Mouse (Mus musculus) layer of hippocampus, adult 18-20 months (tissue): Measurements from ENCODE around the gene C130060K24Rik. TPM values are rescaled to one million over a fixed set of nuclear protein-coding genes. Genes with fewer than 3 reads are reported as not detected.

Source experiments
- DNase-seq, 2 experiments: peaks; one replicate each; pipeline ENCODE4 v3.0.0; 2022; ENCODE audit warnings: low spot score in 2 of 2
- long read RNA-seq: library from polyadenylated mRNA; stranded (forward); transcript quantifications from one replicate; pipeline ENCODE4 v2.0.0, GENCODE M21; 2021
- total RNA-seq, 2 experiments: library from RNA; stranded (reverse); gene quantifications; 2 replicates each; pipeline ENCODE4 v1.2.3; 2021

C130060K24Rik gene
- under 1 TPM; 0.48 to 0.57 TPM for total RNA-seq
- long read RNA-seq = 0 reads

DNA sequence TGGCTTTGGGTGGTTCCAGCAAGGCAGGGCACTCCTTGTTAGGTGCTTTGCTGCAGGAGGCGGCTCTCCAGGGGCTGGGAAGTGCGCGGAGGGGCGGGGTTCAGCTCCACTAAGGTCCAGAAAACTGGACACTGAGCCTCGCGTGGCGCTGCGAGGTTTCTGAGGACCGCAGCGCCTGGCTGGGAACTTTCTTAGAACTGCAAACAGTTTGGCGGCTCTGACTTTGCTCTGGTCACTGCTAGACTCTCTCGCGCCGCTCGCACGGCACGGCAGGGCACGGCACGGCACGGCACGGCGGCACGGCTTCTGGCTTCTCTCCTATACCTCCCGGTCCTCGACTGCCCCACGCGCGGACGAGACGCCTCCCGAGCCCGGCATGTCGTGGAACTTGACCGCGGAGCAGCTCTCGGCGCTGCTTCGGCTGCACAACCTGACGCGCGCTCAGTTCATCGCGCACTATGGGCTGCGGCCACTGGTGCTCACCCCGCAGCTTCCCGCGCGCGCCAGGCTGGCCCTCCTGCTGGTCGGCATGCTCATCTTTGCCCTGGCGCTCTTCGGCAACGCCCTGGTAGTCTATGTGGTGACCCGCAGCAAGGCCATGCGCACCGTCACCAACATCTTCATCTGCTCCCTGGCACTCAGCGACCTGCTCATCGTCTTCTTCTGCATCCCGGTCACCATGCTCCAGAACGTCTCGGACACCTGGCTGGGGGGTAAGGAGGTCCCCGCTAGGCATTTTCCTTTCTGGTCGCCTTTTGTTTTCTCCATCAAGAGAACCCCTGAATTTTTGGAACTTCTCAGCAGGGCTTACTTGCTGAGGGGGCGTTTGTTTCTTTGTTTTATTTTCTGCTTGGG lies at the start of gene C130060K24Rik:
Gene C130060K24Rik, plus strand, starts transcription at position 188 of the 855 bp plus-strand sequence.
- no peak for DNase-seq

- DNase-seq = no peak
These were observed 46.7 kb upstream of the C130060K24Rik start for GRCm38 (mm10) chr6:65334246-65334645.

GRCm38 (mm10) chr6:65339391-65339790 lies 41.5 kb upstream of the C130060K24Rik start:
- no peak for DNase-seq

DNA sequence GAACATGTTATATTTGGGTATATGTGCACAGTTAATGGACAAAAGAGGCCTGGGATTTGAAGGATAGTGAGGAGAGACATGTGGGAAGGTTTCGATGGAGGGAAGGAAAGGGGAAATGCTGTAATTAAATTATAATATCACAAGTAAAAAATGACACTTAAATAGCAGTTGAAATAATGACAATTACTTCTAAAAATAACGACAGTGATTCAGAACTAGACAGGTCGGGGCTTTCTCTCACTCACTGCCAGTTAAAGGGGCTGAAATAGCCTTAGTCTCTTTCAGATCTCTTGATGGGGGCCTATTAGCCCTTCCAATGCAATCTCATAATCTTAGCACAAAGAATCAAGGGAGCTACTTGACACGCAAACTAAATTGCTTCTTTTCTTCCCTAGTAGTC lies 39.5 kb upstream of the C130060K24Rik start:
- DNase-seq = no peak

GRCm38 (mm10) chr6:65347736-65348135 lies 33.2 kb upstream of the C130060K24Rik start:
- DNase-seq = peak in 1 of 2 experiments; percentile 7

- DNase-seq = peak in 1 of 2 experiments; percentile 2
These were observed 32.6 kb upstream of the C130060K24Rik start for GRCm38 (mm10) chr6:65348255-65348654.

DNA sequence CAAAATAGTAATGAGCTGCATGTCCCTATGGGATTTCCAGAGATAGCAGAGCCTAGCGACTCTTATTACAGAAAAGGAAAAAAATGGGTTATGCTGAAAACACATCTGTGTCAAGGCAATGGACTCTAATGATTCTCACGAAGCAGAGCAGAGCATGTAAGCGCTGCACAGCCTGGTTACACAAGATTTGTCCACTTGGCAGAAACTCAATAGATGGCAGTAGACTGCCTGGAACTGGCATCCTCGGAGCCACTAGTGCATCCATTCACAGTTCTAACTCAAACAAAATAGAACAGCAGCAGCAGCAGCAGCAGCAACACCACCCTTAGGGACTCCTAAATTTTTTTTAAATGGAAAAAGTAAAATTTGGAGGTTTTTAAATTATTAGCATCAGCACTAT lies 29.3 kb upstream of the C130060K24Rik start:
- DNase-seq = no peak

DNA sequence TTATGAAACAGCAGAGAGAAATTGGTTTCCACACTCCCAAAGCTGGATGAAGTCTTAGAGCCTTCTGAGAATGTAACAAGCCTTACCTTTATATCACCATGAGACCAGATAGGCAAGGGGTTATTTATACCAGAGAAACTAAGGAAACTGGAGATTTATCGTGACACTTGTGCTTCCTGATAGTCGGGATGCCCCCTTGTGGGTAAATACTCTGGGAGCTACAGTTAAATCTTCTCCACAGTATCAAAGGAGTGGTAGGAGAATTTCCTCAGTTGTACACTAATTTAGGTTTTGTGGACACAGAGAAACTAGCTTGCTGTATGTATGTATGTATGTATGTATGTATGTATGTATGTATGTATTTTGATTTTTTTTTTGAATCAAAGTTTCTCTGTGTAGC lies 5.0 kb upstream of the C130060K24Rik start:
- DNase-seq = no peak

DNA sequence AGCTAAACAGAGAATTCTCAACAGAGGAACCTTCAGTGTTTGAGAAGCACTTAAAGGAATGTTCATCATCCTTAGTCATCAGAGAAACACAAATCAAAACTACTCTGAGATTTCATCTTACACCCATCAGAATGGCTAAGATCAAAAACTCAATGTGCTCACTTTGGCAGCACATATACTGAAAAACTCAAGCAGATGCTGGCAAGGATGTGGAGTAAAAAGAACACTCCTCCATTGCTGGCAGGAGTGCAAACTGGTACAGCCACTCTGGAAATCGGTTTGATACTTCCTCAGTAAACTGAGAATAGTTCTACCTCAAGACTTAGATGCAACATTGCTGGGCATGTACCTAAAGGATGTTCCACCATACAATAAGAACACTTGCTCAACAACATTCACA lies 41.0 kb downstream of the C130060K24Rik start:
- no peak for DNase-seq

DNA sequence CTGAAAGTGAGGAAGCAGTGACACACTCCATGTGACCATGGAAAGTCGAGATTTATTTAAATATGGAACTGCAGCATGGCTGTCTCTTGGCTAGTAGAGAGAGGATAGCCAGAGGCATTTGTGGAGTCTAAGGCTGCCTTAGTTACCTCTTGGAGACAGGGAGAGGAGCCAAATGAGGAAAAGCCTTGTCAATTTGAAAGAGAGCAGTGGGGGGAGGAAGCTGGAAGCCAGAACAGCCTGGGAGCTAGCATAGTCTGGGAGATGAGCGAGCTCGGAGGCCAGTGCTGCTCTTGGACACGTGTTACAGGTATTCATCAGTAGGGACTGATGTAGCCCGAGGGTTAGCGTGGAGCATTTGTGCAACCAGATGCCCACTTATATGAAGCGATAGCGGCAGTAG lies 46.2 kb downstream of the C130060K24Rik start:
- DNase-seq = no peak

DNA sequence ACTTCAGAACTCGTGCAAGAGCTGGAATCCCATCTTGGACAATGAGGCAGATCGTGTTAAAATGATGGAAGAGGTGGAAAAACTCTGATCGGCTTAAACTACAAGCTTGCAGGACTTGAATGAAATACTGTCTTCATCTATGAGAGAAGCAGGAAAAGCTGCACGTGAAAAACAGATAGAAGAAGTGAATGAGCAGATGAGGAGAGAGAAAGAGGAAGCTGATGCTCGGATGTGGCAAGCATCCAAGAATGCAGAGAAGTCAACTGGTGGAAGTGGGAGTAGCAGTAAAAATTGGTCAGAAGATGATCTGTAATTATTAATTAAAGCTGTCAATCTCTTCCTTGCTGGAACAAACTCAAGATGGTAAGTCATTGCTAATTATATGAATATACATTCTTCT lies 52.3 kb downstream of the C130060K24Rik start:
- no peak for DNase-seq

- DNase-seq = peak in 1 of 2 experiments; percentile 36
These were observed 72.6 kb downstream of the C130060K24Rik start for GRCm38 (mm10) chr6:65453465-65453864.

GRCm38 (mm10) chr6:65465294-65465693 lies 84.4 kb downstream of the C130060K24Rik start:
- DNase-seq = no peak

DNA sequence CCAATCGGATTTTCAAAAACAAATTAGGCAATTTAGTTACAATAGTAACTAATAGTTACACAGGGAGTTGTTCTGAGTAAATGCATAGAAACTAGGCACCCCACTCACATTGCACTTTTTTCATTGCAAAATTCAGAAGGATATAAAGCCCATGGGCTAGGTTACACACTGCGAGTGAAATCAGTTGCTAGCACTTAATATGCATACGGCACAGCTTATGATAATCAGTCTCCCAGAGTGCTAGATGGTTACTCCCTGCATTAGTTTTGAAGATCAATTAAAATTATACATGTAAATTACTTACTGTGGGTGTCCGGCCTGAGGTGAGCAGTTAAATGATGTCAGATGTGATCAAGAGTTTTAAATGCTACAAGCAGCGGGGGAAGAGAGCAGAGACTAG lies 89.4 kb downstream of the C130060K24Rik start:
- DNase-seq = no peak

GRCm38 (mm10) chr6:65472455-65472854 lies 91.5 kb downstream of the C130060K24Rik start:
- no peak for DNase-seq

DNA sequence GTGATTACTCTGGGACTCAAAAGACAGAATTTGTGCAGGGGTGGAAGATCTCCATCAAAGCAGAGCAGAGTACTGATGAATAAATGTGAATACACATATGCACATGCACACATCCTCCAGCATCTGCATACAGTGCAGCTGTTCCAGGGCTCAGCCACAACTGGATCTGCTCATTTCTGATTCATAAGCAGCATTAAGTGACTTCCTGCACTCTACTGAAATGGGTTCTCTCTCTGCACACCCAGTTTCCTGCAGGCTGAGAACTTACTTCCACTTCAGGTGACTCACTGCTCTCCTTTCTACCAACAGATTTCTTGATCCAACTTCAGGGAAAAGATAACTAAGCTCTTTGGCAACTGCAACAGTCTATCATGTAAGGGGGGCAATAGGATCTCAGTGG lies 117.9 kb downstream of the C130060K24Rik start:
- DNase-seq = no peak

Other genes starting within 250 kb of the C130060K24Rik start
- 1 to 10 TPM; 3.5 to 3.9 TPM for gene Hpgds, start 236.2 kb upstream of the C130060K24Rik start, total RNA-seq
- gene Tnip3, start 144.2 kb downstream of the C130060K24Rik start, total RNA-seq = not detected